Mouse (Mus musculus): ENCODE results near the gene 5730480H06Rik.

DNA sequence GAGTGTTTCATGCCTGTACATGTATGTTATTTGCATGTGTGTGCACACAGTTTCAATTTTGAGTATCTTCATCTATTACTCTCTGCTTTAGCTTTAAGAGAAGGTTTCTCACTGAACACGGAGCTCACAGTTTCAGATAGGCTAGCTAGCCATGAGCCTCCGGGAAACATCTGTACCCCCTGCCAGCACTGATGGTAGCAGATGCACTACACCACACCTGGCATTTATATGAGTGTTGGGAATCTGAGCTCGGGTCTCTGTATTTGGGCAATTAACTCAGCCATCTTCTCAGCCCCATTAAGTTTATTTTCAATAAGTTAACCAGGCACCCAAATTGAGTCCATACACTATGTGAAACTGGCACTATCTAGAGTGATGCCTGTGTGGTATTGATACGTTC lies 83.7 kb downstream of the 5730480H06Rik start:
- no peak for TF ChIP-seq CTCF (IDR thresholded peaks at IDR 0.05; ENCODE audit: control insufficient read depth, insufficient read depth, low read length)
- TF ChIP-seq POLR2A (IDR thresholded peaks at IDR 0.05; ENCODE audit: borderline replicate concordance, control insufficient read depth, low read depth, low read length): no peak
